Mouse (Mus musculus): ENCODE data around the gene Cyp4a30b. TPM values are rescaled to one million over a fixed set of nuclear protein-coding genes. Genes with fewer than 3 reads are reported as not detected.

Cyp4a30b gene
- polyA plus RNA-seq (2014; fragmentation: Illumina TruSeq; extraction: RNeasy Lipid Tissue Mini Kit (QIAGEN cat#74804); ENCODE audit: low read depth, low replicate concordance) = not detected

GRCm38 (mm10) chr4:115452304-115452703, at the start of gene Cyp4a30b:
Cyp4a30b (plus strand) TSS chr4:115452604.

DNA sequence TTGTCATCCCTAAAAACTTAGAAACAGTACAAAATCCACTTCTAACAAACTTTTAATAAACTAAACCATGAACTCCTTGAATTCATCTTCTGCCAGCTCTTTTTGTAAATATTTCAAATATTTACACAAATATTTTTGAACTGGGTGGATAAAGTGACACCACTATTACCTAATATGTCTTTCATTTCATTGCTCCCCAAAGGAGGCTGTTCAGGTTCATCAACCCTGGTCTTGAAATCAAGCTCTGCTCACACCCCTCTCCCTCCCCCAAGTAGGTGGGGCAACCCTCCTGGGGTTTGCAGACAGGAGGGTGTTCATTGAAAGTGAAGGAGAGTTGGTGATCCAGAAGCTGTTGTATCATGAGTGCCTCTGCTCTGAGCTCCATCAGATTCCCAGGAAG, 41.1 kb upstream of the Cyp4a30b start, which contains the start of gene Cyp4a12b:
Gene Cyp4a12b (plus strand): TSS at position 301 of the 400 bp plus-strand sequence.

DNA sequence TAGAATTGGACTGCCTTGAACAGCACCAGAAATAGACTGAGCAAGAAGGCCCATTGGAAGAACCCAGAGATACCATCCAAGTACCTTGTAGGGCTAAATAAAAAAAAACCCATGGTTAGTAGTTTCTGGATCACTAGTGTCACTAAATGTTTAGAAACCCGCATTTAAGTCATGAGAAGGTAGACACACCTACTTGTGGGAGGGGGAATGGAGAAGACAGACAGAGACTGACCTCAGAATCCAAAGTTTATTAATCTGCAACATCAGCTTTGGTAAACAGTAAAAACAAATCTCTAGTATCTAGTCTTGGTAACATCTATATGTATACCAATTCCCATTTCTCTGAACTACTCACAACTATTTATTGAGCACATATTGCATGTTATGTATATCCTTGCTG, 43.6 kb downstream of the Cyp4a30b start, which contains the start of gene Cyp4a14:
Gene Cyp4a14 (minus strand): TSS at position 142 of the 400 bp plus-strand sequence.

GRCm38 (mm10) chr4:115518000-115518399, 65.6 kb downstream of the Cyp4a30b start, which contains the start of gene Cyp4a10:
Cyp4a10 (plus strand) TSS chr4:115518264.

Other genes with a start within 250 kb of the Cyp4a30b start
- gene Cyp4a29, start 210.5 kb upstream of the Cyp4a30b start, polyA plus RNA-seq (2014; fragmentation: Illumina TruSeq; extraction: RNeasy Lipid Tissue Mini Kit (QIAGEN cat#74804); ENCODE audit: low read depth, low replicate concordance) = not detected
- not detected for gene Cyp4a12a, start 153.6 kb upstream of the Cyp4a30b start, polyA plus RNA-seq (2014; fragmentation: Illumina TruSeq; extraction: RNeasy Lipid Tissue Mini Kit (QIAGEN cat#74804); ENCODE audit: low read depth, low replicate concordance)
- not detected for gene Cyp4a12b, start 41.0 kb upstream of the Cyp4a30b start, polyA plus RNA-seq (2014; fragmentation: Illumina TruSeq; extraction: RNeasy Lipid Tissue Mini Kit (QIAGEN cat#74804); ENCODE audit: low read depth, low replicate concordance)
- gene Cyp4a14, start 43.5 kb downstream of the Cyp4a30b start, polyA plus RNA-seq (2014; fragmentation: Illumina TruSeq; extraction: RNeasy Lipid Tissue Mini Kit (QIAGEN cat#74804); ENCODE audit: low read depth, low replicate concordance) = 0.34 TPM
- gene Cyp4a10, start 65.7 kb downstream of the Cyp4a30b start, polyA plus RNA-seq (2014; fragmentation: Illumina TruSeq; extraction: RNeasy Lipid Tissue Mini Kit (QIAGEN cat#74804); ENCODE audit: low read depth, low replicate concordance) = 0.99 TPM
- not detected for gene Cyp4a31, start 111.0 kb downstream of the Cyp4a30b start, polyA plus RNA-seq (2014; fragmentation: Illumina TruSeq; extraction: RNeasy Lipid Tissue Mini Kit (QIAGEN cat#74804); ENCODE audit: low read depth, low replicate concordance)
- gene Cyp4a32, start 148.4 kb downstream of the Cyp4a30b start, polyA plus RNA-seq (2014; fragmentation: Illumina TruSeq; extraction: RNeasy Lipid Tissue Mini Kit (QIAGEN cat#74804); ENCODE audit: low read depth, low replicate concordance) = not detected
- gene Cyp4b1, start 195.1 kb downstream of the Cyp4a30b start, polyA plus RNA-seq (2014; fragmentation: Illumina TruSeq; extraction: RNeasy Lipid Tissue Mini Kit (QIAGEN cat#74804); ENCODE audit: low read depth, low replicate concordance) = 43.0 TPM

All from heart, adult 10 weeks (tissue).